Mouse (Mus musculus): Measurements from ENCODE around the gene Prpf8. TPM values are rescaled to one million over a fixed set of nuclear protein-coding genes. Genes with fewer than 3 reads are reported as not detected.
"Not testable (repeated sequence)": the region's sequence is repeated elsewhere in the genome, so short reads cannot be mapped to it uniquely, and the experiment has no call there.

Prpf8 gene
- polyA plus RNA-seq, 1 experiment from 2014 or later: 47.3 TPM

GRCm38 (mm10) chr11:75538970-75539299 lies 52.3 kb downstream of the Prpf8 start:
- H3K36me3 ChIP-seq: peaks cover 6% of the 10 kb centered on the region; the same call in 1 of the 2 replicates
- no peak for ATAC-seq (ENCODE audit: low read depth)
- no peaks in the 10 kb centered on the region for H3K27me3 ChIP-seq
- 91% methylated on average over 13 of the region's 13 CpGs for WGBS
- peaks cover 67% of the 10 kb centered on the region for H3K4me1 ChIP-seq (replicated peaks)
- H3K9me3 ChIP-seq: no peaks in the 10 kb centered on the region
- H3K9ac ChIP-seq: no peak overlapping the region
- H3K4me2 ChIP-seq: no peak overlapping the region
- no peak overlapping the region for H3K4me3 ChIP-seq
- H3K27ac ChIP-seq (replicated peaks): peak overlapping the region; percentile 77; the same call in 1 of the 2 replicates

GRCm38 (mm10) chr11:75540209-75540608 lies 53.6 kb downstream of the Prpf8 start:
- H3K27ac ChIP-seq (replicated peaks): 0 out of 2 replicates have a peak overlapping the region, but pooled peaks have one; percentile 6
- no peak for ATAC-seq (ENCODE audit: low read depth)
- no peak overlapping the region for H3K9ac ChIP-seq

GRCm38 (mm10) chr11:75540710-75541581 lies 54.3 kb downstream of the Prpf8 start:
- Histone ChIP-seq H3K9ac (peak overlapping the region; percentile 22; the same call in 1 of the 2 replicates), H3K4me1 (replicated peaks) (peaks cover 46% of the 10 kb centered on the region), H3K36me3 (peaks cover 24% of the 10 kb centered on the region), H3K27me3 (no peaks in the 10 kb centered on the region), H3K9me3 (no peaks in the 10 kb centered on the region), H3K4me2 (no peak overlapping the region), H3K4me3 (no peak overlapping the region), H3K27ac (replicated peaks) (peak overlapping the region; percentile 54)
- 73% methylated on average over 19 of the region's 19 CpGs for WGBS
- no peak for ATAC-seq (ENCODE audit: low read depth)

More at GRCm38 (mm10) chr11:75540209-75540608, 53.6 kb downstream of the Prpf8 start:
- Histone ChIP-seq H3K36me3 (peaks cover 17% of the 10 kb centered on the region), H3K4me1 (replicated peaks) (peaks cover 54% of the 10 kb centered on the region), H3K27me3 (no peaks in the 10 kb centered on the region), H3K4me3 (no peak overlapping the region), H3K9me3 (no peaks in the 10 kb centered on the region), H3K4me2 (no peak overlapping the region)
- 86% methylated on average over 8 of the region's 8 CpGs for WGBS

GRCm38 (mm10) chr11:75544713-75545112 lies 58.1 kb downstream of the Prpf8 start:
- no peak for ATAC-seq (ENCODE audit: low read depth)
- Histone ChIP-seq H3K9me3 (no peaks in the 10 kb centered on the region), H3K4me1 (replicated peaks) (peaks cover 22% of the 10 kb centered on the region), H3K27ac (replicated peaks) (no peak overlapping the region), H3K36me3 (peaks cover 47% of the 10 kb centered on the region), H3K4me3 (no peak overlapping the region), H3K27me3 (no peaks in the 10 kb centered on the region), H3K4me2 (no peak overlapping the region), H3K9ac (no peak overlapping the region)
- WGBS: 90% methylated on average over 9 of the region's 9 CpGs

- WGBS: 76% methylated on average over 4 of the region's 4 CpGs
- H3K27ac ChIP-seq (replicated peaks): no peak overlapping the region
- H3K4me3 ChIP-seq: no peak overlapping the region
- peaks cover 23% of the 10 kb centered on the region for H3K4me1 ChIP-seq (replicated peaks)
- ATAC-seq (ENCODE audit: low read depth): no peak
- H3K9ac ChIP-seq: no peak overlapping the region
- H3K36me3 ChIP-seq: peaks cover 51% of the 10 kb centered on the region
- H3K4me2 ChIP-seq: no peak overlapping the region
- H3K9me3 ChIP-seq: no peaks in the 10 kb centered on the region
- no peaks in the 10 kb centered on the region for H3K27me3 ChIP-seq
These were observed 59.4 kb downstream of the Prpf8 start for GRCm38 (mm10) chr11:75546057-75546456.

GRCm38 (mm10) chr11:75549658-75550111 lies 63.1 kb downstream of the Prpf8 start:
- Histone ChIP-seq H3K36me3 (peaks cover 50% of the 10 kb centered on the region), H3K9me3 (no peaks in the 10 kb centered on the region), H3K4me2 (no peak overlapping the region), H3K27ac (replicated peaks) (peak overlapping the region; percentile 75), H3K4me1 (replicated peaks) (peaks cover 39% of the 10 kb centered on the region), H3K9ac (no peak overlapping the region), H3K27me3 (no peaks in the 10 kb centered on the region), H3K4me3 (no peak overlapping the region)
- peak; percentile 13; the same call in 1 of the 2 replicates for ATAC-seq (ENCODE audit: low read depth)
- 54% methylated on average over 5 of the region's 5 CpGs for WGBS

- Histone ChIP-seq H3K27me3 (no peaks in the 10 kb centered on the region), H3K9ac (peak overlapping the region; percentile 51), H3K9me3 (no peaks in the 10 kb centered on the region), H3K4me2 (no peak overlapping the region), H3K36me3 (peaks cover 45% of the 10 kb centered on the region), H3K27ac (replicated peaks) (peak overlapping the region; percentile 75), H3K4me1 (replicated peaks) (peaks cover 39% of the 10 kb centered on the region), H3K4me3 (no peak overlapping the region)
- 39% methylated on average over 12 of the region's 12 CpGs for WGBS
- ATAC-seq (ENCODE audit: low read depth): peak; percentile 61
These were observed 63.8 kb downstream of the Prpf8 start for GRCm38 (mm10) chr11:75550200-75550946.

GRCm38 (mm10) chr11:75551321-75551720 lies 64.7 kb downstream of the Prpf8 start:
- WGBS: 89% methylated on average over 5 of the region's 5 CpGs
- Histone ChIP-seq H3K4me1 (replicated peaks) (peaks cover 39% of the 10 kb centered on the region), H3K27me3 (no peaks in the 10 kb centered on the region), H3K4me2 (no peak overlapping the region), H3K36me3 (peaks cover 35% of the 10 kb centered on the region), H3K27ac (replicated peaks) (peak overlapping the region; percentile 69), H3K4me3 (no peak overlapping the region), H3K9me3 (no peaks in the 10 kb centered on the region), H3K9ac (peak overlapping the region; percentile 51)
- ATAC-seq (ENCODE audit: low read depth): no peak

- no peak overlapping the region for H3K4me2 ChIP-seq
- H3K27ac ChIP-seq (replicated peaks): peak overlapping the region; percentile 69
- peak overlapping the region; percentile 52; the same call in 1 of the 2 replicates for H3K9ac ChIP-seq
- WGBS: 59% methylated on average over 9 of the region's 9 CpGs
- H3K9me3 ChIP-seq: no peaks in the 10 kb centered on the region
- no peaks in the 10 kb centered on the region for H3K27me3 ChIP-seq
- no peak overlapping the region for H3K4me3 ChIP-seq
- peaks cover 29% of the 10 kb centered on the region for H3K36me3 ChIP-seq
- peaks cover 42% of the 10 kb centered on the region for H3K4me1 ChIP-seq (replicated peaks)
- no peak for ATAC-seq (ENCODE audit: low read depth)
These were observed 65.4 kb downstream of the Prpf8 start for GRCm38 (mm10) chr11:75551961-75552441.

- Histone ChIP-seq H3K4me1 (replicated peaks) (peaks cover 45% of the 10 kb centered on the region), H3K9me3 (no peaks in the 10 kb centered on the region), H3K27ac (replicated peaks) (0 out of 2 replicates have a peak overlapping the region, but pooled peaks have one; percentile 42), H3K9ac (0 out of 2 replicates have a peak overlapping the region, but pooled peaks have one; percentile 52), H3K36me3 (peaks cover 29% of the 10 kb centered on the region), H3K27me3 (no peaks in the 10 kb centered on the region), H3K4me3 (no peak overlapping the region), H3K4me2 (no peak overlapping the region)
- ATAC-seq (ENCODE audit: low read depth): no peak
- WGBS: 66% methylated on average over 7 of the region's 7 CpGs
These were observed 66.4 kb downstream of the Prpf8 start for GRCm38 (mm10) chr11:75552906-75553482.

GRCm38 (mm10) chr11:75556006-75556405 lies 69.4 kb downstream of the Prpf8 start:
- not testable (repeated sequence) for H3K4me3 ChIP-seq

More at GRCm38 (mm10) chr11:75556006-75556405, 69.4 kb downstream of the Prpf8 start:
- H3K27me3 ChIP-seq; H3K9me3 ChIP-seq; ATAC-seq (ENCODE audit: low read depth); H3K4me2 ChIP-seq; H3K9ac ChIP-seq; H3K27ac ChIP-seq (replicated peaks): not testable (repeated sequence)
- Histone ChIP-seq H3K4me1 (replicated peaks) (peaks cover 26% of the 10 kb centered on the region), H3K36me3 (peaks cover 33% of the 10 kb centered on the region)
- WGBS: 95% methylated on average over 6 of the region's 6 CpGs
